Mouse (Mus musculus) left cerebral cortex, postnatal 4 days (tissue): Measurements from ENCODE around the gene Trappc4. TPM values are rescaled to one million over a fixed set of nuclear protein-coding genes. Genes with fewer than 3 reads are reported as not detected.
"Not testable (repeated sequence)": the region's sequence is repeated elsewhere in the genome, so short reads cannot be mapped to it uniquely, and the experiment has no call there.

Experiments used
- DNase-seq: peaks from one replicate; pipeline ENCODE4 v3.0.0-alpha.2; 2022
- intact Hi-C: fragments of 180-260 bp; cut with DNase I; formaldehyde crosslinking; loops from one replicate; pipeline ENCODE4 v1.15.1; 2025
- total RNA-seq, 2 experiments: library from RNA; stranded (reverse); gene quantifications; 2 replicates each; pipeline ENCODE4 v1.2.3; 2021

The Trappc4 gene
- total RNA-seq, 2 experiments from 2014 or later, result 126 to 129 TPM

DNA sequence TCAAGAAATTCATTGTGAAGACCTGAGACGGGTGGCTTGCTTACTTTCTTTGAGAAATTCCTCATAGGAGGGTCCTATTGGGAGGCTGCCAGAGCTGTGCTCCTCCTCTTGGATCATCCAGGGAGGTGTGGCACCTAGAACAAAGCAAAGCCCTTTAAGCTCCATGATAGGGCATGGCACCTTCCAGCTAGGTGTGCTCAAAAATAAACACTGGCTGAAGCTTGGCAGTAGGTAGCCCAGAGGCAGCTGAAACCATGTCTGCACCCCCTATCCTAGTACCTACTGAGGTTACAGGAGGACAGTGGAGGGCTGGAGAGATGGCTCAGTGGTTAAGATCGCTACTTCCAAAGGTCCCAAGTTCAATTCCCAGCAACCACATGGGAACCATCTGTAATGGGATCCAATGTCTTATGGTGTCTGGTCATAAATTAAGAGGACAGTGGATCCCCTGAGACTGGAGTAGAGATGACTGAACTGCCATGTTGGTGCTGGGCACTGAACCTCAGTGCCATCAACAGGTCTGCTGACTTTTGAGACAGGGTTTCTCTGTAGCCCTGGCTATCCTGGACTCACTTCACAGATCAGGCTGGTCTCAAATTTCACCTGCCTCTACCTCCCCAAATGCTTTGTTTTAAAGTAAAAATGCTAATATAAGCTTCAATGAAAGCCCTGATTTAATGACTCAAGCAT lies 3.4 kb upstream of the Trappc4 start:
- intact Hi-C loops, result no loop called here
- no peak for DNase-seq

DNA sequence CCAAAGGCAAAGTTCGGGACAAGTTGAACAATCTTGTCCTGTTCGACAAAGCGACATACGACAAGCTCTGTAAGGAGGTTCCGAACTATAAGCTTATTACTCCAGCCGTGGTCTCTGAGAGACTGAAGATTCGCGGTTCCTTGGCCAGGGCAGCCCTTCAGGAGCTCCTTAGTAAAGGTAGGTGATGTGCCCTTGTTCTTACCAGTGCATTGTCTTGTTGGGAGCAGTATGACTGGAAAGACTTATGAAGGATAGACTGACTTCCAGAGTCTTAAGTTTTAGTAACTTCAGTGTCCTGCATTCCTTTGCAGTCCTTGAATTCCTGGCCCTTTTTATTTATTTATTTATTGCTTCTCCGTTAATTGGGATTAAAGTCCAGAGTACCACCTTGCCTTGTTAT lies 1.3 kb upstream of the Trappc4 start:
- intact Hi-C loops, DNase-seq: not testable (repeated sequence)

DNA sequence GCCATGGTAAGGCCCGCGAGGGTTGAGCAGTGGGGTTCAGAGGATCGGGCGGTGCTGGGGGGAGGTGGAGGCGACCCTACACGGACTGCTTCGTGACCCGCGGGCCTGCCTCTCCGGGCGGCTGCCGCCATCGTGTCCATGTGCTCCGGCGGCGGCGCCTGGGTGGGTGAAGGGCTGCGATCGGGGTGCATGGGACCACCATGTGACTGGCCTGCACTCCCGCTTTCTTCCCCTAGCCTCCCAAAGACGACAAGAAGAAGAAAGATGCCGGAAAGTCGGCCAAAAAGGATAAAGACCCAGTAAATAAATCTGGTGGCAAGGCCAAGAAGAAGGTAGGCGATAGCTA lies 325 bp upstream of the Trappc4 start:
- intact Hi-C loops, result no loop called here
- DNase-seq, result no peak

DNA sequence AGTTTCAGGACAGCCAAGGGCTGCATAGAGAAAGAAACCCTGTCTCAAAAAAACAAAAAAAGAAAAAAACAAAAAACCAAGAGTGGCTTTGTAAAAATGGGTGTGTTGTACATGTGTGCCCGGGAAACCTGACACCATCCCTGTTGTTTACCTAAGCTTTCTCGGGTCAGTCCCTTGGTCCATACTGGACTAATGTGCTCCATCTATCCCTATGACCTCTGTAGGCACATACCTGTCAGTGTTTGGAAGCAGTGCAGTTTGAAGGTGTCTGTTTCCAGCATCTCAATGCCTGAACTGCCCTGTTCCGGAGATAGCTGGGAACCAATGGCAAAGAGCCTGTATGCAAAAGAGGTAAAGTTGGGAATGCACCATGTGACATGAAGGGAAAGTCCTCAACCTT lies 2.4 kb downstream of the Trappc4 start:
- intact Hi-C loops, result no loop called here

DNA sequence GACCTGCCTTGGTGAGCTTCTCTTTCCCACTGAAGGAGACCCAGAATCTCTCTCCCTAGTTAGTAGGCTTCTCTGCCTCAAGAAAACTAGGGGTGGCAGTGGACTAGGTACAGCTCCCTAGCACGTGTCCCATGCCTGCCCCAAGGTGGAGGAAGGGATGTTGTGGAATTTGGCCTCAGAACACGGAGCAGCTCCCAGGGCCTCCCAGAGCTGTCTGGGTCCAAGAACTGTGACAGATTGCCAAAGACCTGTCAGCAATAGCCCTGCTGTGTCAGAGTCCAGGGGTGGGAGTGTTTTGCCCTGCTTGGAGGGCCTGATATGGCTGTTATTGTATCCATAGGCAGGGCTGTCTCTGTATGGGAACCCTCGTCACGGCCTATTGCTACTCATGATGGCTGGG lies 6.3 kb downstream of the Trappc4 start:
- intact Hi-C loops, result no loop called here
- DNase-seq, result no peak

More for the DNA sequence above, 2.4 kb downstream of the Trappc4 start:
- no peak for DNase-seq

DNA sequence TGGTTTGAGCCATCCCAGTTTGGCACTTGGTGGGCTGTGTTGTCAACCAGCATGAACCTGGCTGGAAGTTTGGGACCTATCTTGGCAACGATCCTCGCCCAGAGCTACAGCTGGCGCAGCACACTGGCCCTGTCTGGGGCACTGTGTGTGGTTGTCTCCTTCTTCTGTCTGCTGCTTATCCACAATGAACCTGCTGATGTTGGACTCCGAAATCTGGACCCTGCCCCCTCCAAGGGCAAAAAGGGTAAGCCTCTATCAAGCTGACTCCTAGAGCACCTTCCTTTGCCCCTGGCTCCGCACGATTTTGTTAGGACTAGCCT lies 7.6 kb downstream of the Trappc4 start:
- peak; percentile 44 for DNase-seq
- intact Hi-C loops, result loop anchor here (10.0 kb wide), 1 partner anchor 275 kb away; no protein-coding TSS in a partner anchor

DNA sequence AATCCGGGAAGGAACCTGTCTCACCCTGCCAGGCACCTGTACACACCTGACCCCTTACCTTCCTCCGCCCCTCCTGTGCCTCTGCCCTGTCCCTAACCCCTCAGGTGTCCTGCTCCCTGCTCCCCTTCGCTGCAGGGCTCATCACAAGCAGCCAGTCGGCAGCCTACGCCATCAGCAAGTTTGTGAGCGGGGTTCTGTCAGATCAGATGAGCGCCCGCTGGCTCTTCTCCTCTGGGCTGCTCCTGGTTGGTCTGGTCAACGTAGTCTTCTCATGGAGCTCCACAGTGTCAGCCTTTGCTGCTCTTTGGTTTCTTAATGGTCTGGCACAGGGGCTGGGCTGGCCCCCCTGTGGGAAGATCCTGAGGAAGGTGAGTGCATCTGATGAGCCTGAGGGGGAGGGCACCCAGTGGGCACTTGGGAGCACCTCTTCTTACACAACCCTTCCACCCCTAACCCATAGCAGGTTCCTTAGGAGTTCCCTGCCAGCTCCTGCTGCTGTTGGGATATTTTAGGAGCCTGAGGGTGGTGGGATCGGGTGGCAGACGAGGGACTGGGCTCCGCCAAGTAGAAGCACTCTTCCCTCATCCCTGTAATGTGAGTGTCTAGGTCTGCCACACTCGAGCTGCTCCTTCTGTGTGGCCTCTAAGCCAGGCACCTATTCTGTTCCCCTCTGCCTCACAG lies 8.1 kb downstream of the Trappc4 start:
- intact Hi-C loops, result loop anchor here (10.0 kb wide), 1 partner anchor 274 kb away; no protein-coding TSS in a partner anchor
- DNase-seq, result no peak

DNA sequence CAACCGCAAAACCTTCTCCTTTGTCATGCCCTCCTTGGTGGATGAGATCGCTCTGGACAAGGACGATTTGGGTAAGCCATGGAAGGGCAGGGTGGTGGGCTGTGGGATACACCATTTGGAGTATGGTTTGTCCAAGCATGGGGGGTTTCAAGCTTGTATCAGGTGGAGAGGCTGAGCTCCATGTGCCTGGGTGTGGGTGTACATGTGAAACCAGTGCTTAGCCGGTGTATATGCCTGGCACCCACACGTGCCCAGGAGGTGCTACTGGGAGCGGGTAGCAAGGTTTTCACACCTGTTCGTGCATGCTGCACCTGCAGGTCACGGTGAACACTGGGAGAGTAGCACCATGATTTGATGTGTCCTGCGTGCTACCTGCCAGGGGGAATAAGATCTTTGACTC lies 8.8 kb downstream of the Trappc4 start:
- DNase-seq, result no peak
- intact Hi-C loops, result loop anchor here (10.0 kb wide), 1 partner anchor 274 kb away; no protein-coding TSS in a partner anchor

DNA sequence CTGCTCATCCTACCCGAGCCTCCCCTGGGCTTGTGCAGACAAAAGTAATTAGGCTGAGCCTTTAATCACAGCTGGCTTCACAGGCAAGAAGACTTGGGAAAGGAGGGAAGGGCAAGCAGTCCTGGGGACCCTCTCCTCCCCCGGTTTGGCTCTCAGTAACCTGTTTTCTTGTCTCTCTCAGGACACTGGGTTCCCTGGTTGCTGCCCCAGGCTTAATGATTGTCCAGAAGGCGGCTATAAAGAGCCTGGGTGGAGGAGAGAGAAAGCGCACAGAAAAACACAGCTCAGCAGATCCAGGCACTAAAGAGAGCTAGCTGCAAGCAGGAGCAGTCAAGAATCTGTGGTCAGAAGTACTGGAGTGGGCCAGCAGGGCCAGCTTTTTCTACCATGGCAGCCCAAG lies 9.3 kb downstream of the Trappc4 start:
- intact Hi-C loops, result loop anchor here (10.0 kb wide), 1 partner anchor 273 kb away; no protein-coding TSS in a partner anchor
- no peak for DNase-seq

DNA sequence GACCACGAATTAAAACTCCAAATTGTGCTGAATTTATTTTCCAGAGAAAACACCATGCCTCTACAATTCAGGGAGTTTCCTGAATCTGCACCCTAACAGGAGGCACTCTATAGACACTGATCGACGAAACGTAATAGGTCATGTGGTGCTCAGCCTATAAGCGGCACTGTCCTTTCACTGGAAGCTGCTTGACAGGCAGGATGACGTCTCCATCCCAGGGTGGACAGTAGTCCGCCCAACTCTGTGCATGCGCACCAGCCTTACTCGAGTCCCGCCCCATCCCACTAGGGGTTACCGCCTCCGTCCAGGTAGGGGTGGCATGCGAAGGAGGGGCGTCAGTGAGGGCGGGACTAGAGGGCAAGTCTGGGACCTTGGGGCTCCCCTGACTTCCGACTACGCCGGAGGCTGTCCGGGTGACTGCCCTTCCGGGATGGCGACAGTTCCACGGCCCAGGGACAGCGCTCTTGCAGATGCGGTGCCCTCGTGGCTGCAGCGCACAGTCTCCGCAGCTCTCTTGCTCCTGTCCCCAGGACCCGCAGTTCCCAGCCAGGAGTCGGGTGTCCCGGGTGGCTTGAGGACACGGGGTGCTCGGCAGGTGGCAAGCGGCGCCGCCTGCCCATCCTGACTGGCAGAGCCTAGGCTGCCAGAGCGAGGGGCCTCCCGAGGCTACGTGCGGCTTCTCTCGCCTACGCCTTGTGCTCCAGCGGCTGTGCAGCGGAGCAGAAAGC lies 10.6 kb downstream of the Trappc4 start, which contains the start of gene Slc37a4:
TSS of gene Slc37a4 (plus strand) at position 169 of the 728 bp plus-strand sequence.
- intact Hi-C loops, result loop anchor here (10.0 kb wide), 1 partner anchor 272 kb away; no protein-coding TSS in a partner anchor
- DNase-seq, result peak; percentile 94

DNA sequence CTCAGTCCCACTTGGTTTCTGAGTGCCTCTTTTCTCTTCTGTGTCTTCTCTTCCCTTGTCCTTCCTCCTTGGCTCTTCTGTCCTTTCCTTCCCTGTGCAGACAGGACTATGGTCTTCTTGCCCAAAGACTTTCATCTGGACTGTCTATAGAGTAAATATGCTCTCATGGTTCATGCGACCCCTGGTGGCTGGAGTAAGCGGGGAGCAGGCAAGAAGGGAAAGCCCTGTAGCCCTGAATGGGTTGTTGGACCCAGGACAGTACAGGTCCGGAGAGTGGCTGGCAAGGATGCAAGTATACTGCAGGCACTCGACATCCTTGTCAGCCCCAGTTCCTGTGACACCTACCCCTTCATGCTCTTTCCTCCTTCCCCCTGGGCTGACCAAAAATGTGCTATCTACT lies 15.9 kb downstream of the Trappc4 start:
- intact Hi-C loops, result loop anchor here (10.0 kb wide), 1 partner anchor 267 kb away; no protein-coding TSS in a partner anchor

DNA sequence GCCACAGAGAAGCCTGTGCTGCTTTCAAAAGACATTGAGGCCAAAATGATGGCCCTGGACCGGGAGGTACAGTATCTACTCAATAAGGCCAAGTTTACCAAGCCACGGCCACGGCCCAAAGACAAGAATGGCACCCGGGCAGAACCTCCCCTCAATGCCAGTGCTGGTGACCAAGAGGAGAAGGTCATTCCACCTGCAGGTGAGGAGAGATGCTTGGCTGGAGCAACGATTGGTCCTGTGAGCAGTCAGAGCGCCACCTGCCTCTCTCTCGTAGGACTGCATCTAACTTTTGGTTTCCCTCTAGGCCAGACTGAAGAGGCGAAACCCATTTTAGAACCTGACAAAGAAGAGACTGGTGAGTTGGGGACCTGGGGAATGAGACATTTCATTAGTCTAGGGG lies 18.1 kb downstream of the Trappc4 start:
- peak; percentile 47 for DNase-seq
- intact Hi-C loops, result no loop called here

More for the DNA sequence above, 15.9 kb downstream of the Trappc4 start:
- peak; percentile 77 for DNase-seq

DNA sequence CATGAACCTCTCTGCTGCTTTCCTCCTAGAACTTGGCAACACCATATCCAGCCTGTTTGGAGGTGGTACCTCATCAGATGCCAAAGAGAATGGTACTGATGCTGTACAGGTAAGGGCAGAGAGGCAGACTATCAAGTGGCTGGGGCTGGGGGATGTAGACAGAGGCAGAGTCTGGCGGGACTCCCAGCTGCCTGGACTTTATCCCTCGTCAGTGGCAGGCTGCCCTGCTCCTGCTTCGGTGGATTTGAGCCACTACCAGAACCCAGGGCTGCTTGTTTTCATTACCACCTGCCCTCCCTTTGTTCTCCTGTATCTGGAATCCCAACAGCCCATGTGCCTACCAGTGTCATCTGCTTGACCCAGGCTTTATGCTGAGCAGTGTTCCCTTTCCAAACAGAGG lies 20.2 kb downstream of the Trappc4 start:
- no peak for DNase-seq
- intact Hi-C loops, result no loop called here

DNA sequence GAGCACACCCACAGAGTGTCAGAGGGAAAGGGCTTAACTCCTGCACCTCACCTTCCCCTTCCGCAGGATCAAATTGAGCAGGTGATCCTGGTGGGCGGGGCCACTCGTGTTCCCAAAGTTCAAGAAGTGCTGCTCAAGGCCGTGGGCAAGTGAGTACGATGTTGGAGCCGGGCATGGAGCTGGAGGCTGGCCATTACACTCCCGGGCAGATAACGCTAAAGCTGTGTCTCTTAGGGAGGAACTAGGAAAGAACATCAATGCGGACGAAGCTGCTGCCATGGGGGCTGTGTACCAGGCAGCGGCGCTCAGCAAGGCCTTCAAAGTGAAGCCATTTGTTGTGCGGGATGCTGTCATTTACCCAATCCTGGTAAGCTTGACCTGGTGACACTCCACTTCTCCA lies 22.8 kb downstream of the Trappc4 start:
- DNase-seq, result no peak
- intact Hi-C loops, result no loop called here

DNA sequence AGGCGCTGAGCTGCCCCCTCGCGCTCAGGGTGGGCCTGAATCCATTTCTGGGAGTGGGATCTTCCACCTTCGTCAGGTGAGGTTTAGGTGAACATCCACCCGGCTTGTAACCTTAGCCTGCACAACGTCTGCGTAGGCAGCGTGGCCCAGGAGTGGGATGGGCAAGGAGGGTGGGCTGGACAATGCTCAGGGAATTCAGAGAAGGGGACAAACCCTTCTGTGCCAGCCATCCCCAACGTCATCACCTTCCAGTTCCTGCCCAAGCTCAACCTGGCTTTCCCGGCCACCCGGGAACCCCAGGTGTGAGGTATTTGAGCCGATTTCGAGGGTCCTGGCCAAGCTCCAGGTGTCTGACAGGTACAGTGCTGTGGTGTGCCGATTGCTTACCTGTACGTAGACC lies 27.5 kb downstream of the Trappc4 start:
- peak; percentile 41 for DNase-seq
- intact Hi-C loops, result no loop called here

DNA sequence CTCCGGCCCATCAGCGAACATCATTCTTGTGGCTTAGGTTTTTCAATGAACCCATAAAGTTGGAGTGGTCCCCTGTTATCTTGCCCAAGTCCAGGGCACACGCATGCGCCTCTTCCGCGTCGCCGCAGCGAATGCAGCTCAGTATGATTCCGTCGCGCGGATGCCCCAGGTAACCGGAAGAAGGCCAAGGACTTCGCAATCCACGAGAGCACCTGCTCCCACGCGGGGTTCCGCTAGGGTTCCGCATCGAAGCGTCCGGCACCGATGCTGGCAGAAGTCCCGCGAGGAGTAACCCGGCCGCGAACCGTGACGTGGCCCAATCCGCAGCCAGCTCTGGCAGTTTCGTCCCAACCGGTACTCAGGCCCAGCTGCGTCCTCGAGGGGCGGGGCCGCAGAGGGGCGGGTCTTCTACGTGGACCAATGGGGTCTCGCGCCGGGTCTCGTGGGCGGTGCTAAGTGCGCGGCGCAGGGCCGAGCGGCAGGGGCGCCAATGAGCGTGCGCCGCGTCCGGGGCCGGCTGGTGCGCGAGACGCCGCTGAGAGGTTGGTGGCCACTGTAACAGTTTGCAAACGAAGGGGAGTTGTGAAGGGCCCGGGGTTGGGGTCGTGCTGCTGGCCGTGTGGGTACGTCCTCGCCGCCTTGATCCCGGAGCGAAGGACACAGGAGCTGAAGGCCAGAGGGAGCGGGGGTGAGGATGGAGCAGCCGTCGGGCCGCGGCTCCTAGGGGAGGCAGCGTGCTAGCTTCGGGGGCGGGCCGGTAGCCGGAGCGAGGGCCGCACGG lies 28.2 kb downstream of the Trappc4 start, which contains the start of gene Hyou1:
TSS of gene Hyou1 (plus strand) at position 437 of the 781 bp plus-strand sequence.
- peak; percentile 99 for DNase-seq
- intact Hi-C loops, result no loop called here

DNA sequence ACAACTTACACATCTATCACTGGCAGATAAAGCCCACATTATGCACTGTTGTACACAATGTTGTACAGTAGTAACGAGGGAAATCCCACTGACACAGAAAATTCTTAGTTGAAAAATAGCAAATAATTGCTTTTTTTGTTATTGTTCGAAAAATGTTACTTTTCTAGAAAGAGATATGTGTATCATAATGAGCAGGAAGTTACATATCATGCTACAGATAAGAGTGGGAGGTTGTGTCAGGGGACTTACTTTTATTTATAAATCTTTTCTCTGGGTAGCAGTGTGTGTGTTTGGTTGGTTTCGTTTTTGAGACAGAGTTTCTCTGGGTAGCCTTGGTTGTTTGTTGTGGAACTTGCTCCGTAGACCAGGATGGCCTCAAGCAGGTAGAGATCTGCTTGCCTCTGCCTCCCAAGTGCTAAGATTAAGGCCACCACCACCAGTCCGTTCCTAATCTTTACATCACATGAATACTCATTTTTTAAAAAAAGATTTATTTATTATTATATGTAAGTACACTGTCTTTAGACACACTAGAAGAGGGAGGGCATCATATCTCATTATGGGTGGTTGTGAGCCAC lies 29.2 kb downstream of the Trappc4 start:
- DNase-seq, result no peak
- intact Hi-C loops, result no loop called here

DNA sequence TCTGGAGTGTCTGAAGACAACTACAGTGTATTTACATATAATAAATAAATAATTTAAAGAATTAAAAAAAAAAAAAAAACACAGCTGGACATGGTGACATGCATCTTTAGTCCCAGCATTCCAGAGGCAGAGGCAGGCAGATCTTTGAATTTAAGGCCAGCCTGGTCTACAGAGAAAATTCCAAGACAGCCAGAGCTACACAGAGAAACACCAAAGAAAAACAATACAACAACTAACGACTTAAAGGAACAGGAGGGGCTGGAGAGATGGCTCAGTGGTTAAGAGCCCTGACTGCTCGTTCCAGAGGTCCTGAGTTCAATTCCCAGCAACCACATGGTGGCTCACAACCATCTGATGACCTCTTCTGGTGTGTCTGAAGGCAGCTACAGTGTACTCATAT lies 30.1 kb downstream of the Trappc4 start:
- not testable (repeated sequence) for DNase-seq

DNA sequence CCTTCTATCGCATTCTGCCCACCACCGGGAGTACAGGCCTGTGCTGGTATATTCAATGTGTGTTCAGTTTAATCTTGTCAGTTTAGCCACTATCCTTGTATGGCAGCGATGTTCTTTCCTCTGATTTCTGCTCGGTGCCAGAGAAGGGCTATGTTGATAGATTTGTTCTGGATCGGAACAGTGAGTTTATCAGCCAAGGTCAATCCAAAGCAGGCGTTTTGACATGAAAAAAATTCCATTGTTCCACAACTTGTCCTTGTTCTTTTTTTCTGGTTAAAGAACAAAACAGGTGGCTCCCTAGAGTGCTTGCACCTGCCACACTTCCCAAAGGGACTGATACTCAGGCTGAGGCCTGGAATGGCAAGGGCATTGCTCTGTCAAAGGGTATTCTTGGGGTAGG lies 31.3 kb downstream of the Trappc4 start:
- DNase-seq, result no peak
- intact Hi-C loops, result no loop called here

More for the DNA sequence above, 30.1 kb downstream of the Trappc4 start:
- intact Hi-C loops, result not testable (repeated sequence)

DNA sequence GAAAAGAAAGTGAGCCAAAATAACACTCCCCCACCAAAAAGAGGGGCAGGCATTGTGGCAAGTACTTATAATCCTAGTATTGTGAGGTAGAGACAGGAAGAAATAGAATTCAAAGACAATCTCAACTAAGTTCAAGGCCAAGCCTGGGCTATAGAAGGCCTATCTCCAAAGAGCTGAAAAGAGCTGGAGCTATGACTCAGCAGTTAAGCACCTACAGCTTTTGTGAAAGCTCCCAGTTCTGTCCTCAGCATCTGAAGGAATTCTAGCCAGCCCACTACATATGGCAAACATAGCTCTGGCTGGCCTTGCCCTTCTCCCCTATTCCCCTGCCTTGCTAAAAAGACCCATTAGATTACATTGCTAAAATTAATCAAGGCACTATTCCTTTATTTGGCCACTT lies 34.0 kb downstream of the Trappc4 start:
- intact Hi-C loops, result no loop called here
- DNase-seq, result no peak
